In genomic region chr13:44567696-44568095, GRCm38 (mm10) we compare ENCODE assay signal across 16 mouse cellular contexts.
"Had no signal": no experiment of that assay in that cellular context is flagged by ENCODE, and none has a peak within 500 bp of the region (broad histone marks: within the 10 kb centered on the region; RNA-seq: fewer than 3 reads in every experiment).

No protein-coding gene starts in this region.

- H3K27ac ChIP-seq: lung, embryonic 15.5 days; macrophage; midbrain, embryonic 13.5 days; midbrain, embryonic 15.5 days; neural tube, embryonic 12.5 days; stomach, embryonic 15.5 days; stomach, postnatal 0 days had no signal

- H3K4me3 ChIP-seq: lung, embryonic 15.5 days; megakaryocyte, embryonic 14.5 days; midbrain, embryonic 13.5 days; midbrain, embryonic 15.5 days; neural tube, embryonic 12.5 days; stomach, embryonic 15.5 days had no signal

- ATAC-seq: lung, postnatal 0 days; midbrain, embryonic 13.5 days; midbrain, embryonic 15.5 days had no signal

- H3K36me3 ChIP-seq: lung, embryonic 15.5 days; midbrain, embryonic 13.5 days; midbrain, embryonic 15.5 days; neural tube, embryonic 12.5 days; stomach, embryonic 15.5 days had no signal

- H3K9me3 ChIP-seq: lung, embryonic 15.5 days; midbrain, embryonic 13.5 days; midbrain, embryonic 15.5 days; neural tube, embryonic 12.5 days; stomach, embryonic 15.5 days had no signal

- H3K4me1 ChIP-seq: lung, embryonic 15.5 days; neural tube, embryonic 12.5 days; stomach, embryonic 15.5 days had no signal

- DNase-seq: lung, postnatal 14 days; lung, postnatal 36 days; right cerebral cortex, postnatal 14 days; thymus, adult 2 months; thymus, postnatal 25 days; thymus, postnatal 4 days had no signal

- H3K27me3 ChIP-seq: lung, embryonic 15.5 days; megakaryocyte, embryonic 14.5 days; midbrain, embryonic 13.5 days; midbrain, embryonic 15.5 days; neural tube, embryonic 12.5 days; stomach, embryonic 15.5 days had no signal

- H3K4me2 ChIP-seq: lung, embryonic 15.5 days; midbrain, embryonic 11.5 days; midbrain, embryonic 13.5 days; midbrain, embryonic 15.5 days; neural tube, embryonic 12.5 days; stomach, embryonic 15.5 days had no signal

- H3K9ac ChIP-seq: lung, embryonic 15.5 days; midbrain, embryonic 13.5 days; midbrain, embryonic 15.5 days; neural tube, embryonic 12.5 days; stomach, embryonic 15.5 days had no signal
